Mouse (Mus musculus): ENCODE measurements around the gene Atp6v0a1. TPM values are rescaled to one million over a fixed set of nuclear protein-coding genes. Genes with fewer than 3 reads are reported as not detected.
A peak's percentile ranks its signal among the peaks of the same experiment; 100 is the strongest.

Atp6v0a1 gene
- polyA plus RNA-seq, 1 experiment: 26.7 TPM

- H3K4me3 ChIP-seq (ENCODE audit: insufficient read depth, low read depth, low read length): no peak overlapping the region
- no peak overlapping the region for H3K27ac ChIP-seq (replicated peaks; ENCODE audit: low read depth, low read length)
- peaks cover 12% of the 10 kb centered on the region for H3K4me1 ChIP-seq (ENCODE audit: control insufficient read depth, insufficient read depth, insufficient read length, low read length)
These were observed 44.7 kb downstream of the Atp6v0a1 start for GRCm38 (mm10) chr11:101053974-101054373.

GRCm38 (mm10) chr11:101055418-101055817, 46.2 kb downstream of the Atp6v0a1 start:
- no peak overlapping the region for H3K4me3 ChIP-seq (ENCODE audit: insufficient read depth, low read depth, low read length)
- peaks cover 24% of the 10 kb centered on the region for H3K4me1 ChIP-seq (ENCODE audit: control insufficient read depth, insufficient read depth, insufficient read length, low read length)
- no peak overlapping the region for H3K27ac ChIP-seq (replicated peaks; ENCODE audit: low read depth, low read length)

- H3K4me1 ChIP-seq (ENCODE audit: control insufficient read depth, insufficient read depth, insufficient read length, low read length): peaks cover 34% of the 10 kb centered on the region
- H3K4me3 ChIP-seq (ENCODE audit: insufficient read depth, low read depth, low read length): no peak overlapping the region
- H3K27ac ChIP-seq (replicated peaks; ENCODE audit: low read depth, low read length): 0 out of 2 replicates have a peak overlapping the region, but pooled peaks have one; percentile 4
These were observed 47.6 kb downstream of the Atp6v0a1 start for GRCm38 (mm10) chr11:101056885-101057284.

- Histone ChIP-seq H3K4me3 (ENCODE audit: insufficient read depth, low read depth, low read length) (no peak overlapping the region), H3K27ac (replicated peaks; ENCODE audit: low read depth, low read length) (peak overlapping the region; percentile 100), H3K4me1 (ENCODE audit: control insufficient read depth, insufficient read depth, insufficient read length, low read length) (peaks cover 38% of the 10 kb centered on the region)
These were observed 48.6 kb downstream of the Atp6v0a1 start for GRCm38 (mm10) chr11:101057860-101058259.

GRCm38 (mm10) chr11:101058726-101059125, 49.5 kb downstream of the Atp6v0a1 start:
- peaks cover 43% of the 10 kb centered on the region for H3K4me1 ChIP-seq (ENCODE audit: control insufficient read depth, insufficient read depth, insufficient read length, low read length)
- peak overlapping the region; percentile 100 for H3K27ac ChIP-seq (replicated peaks; ENCODE audit: low read depth, low read length)
- no peak overlapping the region for H3K4me3 ChIP-seq (ENCODE audit: insufficient read depth, low read depth, low read length)

GRCm38 (mm10) chr11:101059473-101059872, 50.2 kb downstream of the Atp6v0a1 start:
- Histone ChIP-seq H3K27ac (replicated peaks; ENCODE audit: low read depth, low read length) (peak overlapping the region; percentile 100), H3K4me3 (ENCODE audit: insufficient read depth, low read depth, low read length) (no peak overlapping the region), H3K4me1 (ENCODE audit: control insufficient read depth, insufficient read depth, insufficient read length, low read length) (peaks cover 50% of the 10 kb centered on the region)

- H3K4me1 ChIP-seq (ENCODE audit: control insufficient read depth, insufficient read depth, insufficient read length, low read length): peaks cover 53% of the 10 kb centered on the region
- peak overlapping the region; percentile 100 for H3K27ac ChIP-seq (replicated peaks; ENCODE audit: low read depth, low read length)
- no peak overlapping the region for H3K4me3 ChIP-seq (ENCODE audit: insufficient read depth, low read depth, low read length)
These were observed 50.9 kb downstream of the Atp6v0a1 start for GRCm38 (mm10) chr11:101060126-101060525.

GRCm38 (mm10) chr11:101061049-101061448, 51.8 kb downstream of the Atp6v0a1 start:
- no peak overlapping the region for H3K4me3 ChIP-seq (ENCODE audit: insufficient read depth, low read depth, low read length)
- H3K27ac ChIP-seq (replicated peaks; ENCODE audit: low read depth, low read length): peak overlapping the region; percentile 94
- H3K4me1 ChIP-seq (ENCODE audit: control insufficient read depth, insufficient read depth, insufficient read length, low read length): peaks cover 53% of the 10 kb centered on the region

- peaks cover 53% of the 10 kb centered on the region for H3K4me1 ChIP-seq (ENCODE audit: control insufficient read depth, insufficient read depth, insufficient read length, low read length)
These were observed 53.1 kb downstream of the Atp6v0a1 start for GRCm38 (mm10) chr11:101062165-101062884.

GRCm38 (mm10) chr11:101062971-101063675, 53.9 kb downstream of the Atp6v0a1 start:
- no peak overlapping the region for H3K4me3 ChIP-seq (ENCODE audit: insufficient read depth, low read depth, low read length)
- H3K4me1 ChIP-seq (ENCODE audit: control insufficient read depth, insufficient read depth, insufficient read length, low read length): peaks cover 53% of the 10 kb centered on the region
- peak overlapping the region; percentile 94 for H3K27ac ChIP-seq (replicated peaks; ENCODE audit: low read depth, low read length)

More at GRCm38 (mm10) chr11:101062165-101062884, 53.1 kb downstream of the Atp6v0a1 start:
- Histone ChIP-seq H3K27ac (replicated peaks; ENCODE audit: low read depth, low read length) (peak overlapping the region; percentile 94), H3K4me3 (ENCODE audit: insufficient read depth, low read depth, low read length) (no peak overlapping the region)

- peaks cover 48% of the 10 kb centered on the region for H3K4me1 ChIP-seq (ENCODE audit: control insufficient read depth, insufficient read depth, insufficient read length, low read length)
- H3K27ac ChIP-seq (replicated peaks; ENCODE audit: low read depth, low read length): peak overlapping the region; percentile 94
- no peak overlapping the region for H3K4me3 ChIP-seq (ENCODE audit: insufficient read depth, low read depth, low read length)
These were observed 54.5 kb downstream of the Atp6v0a1 start for GRCm38 (mm10) chr11:101063676-101064327.

GRCm38 (mm10) chr11:101064462-101064861, 55.2 kb downstream of the Atp6v0a1 start:
- H3K4me3 ChIP-seq (ENCODE audit: insufficient read depth, low read depth, low read length): no peak overlapping the region

GRCm38 (mm10) chr11:101065002-101065401, 55.8 kb downstream of the Atp6v0a1 start:
- H3K4me1 ChIP-seq (ENCODE audit: control insufficient read depth, insufficient read depth, insufficient read length, low read length): peaks cover 38% of the 10 kb centered on the region
- no peak overlapping the region for H3K4me3 ChIP-seq (ENCODE audit: insufficient read depth, low read depth, low read length)
- peak overlapping the region; percentile 94 for H3K27ac ChIP-seq (replicated peaks; ENCODE audit: low read depth, low read length)

More at GRCm38 (mm10) chr11:101064462-101064861, 55.2 kb downstream of the Atp6v0a1 start:
- Histone ChIP-seq H3K4me1 (ENCODE audit: control insufficient read depth, insufficient read depth, insufficient read length, low read length) (peaks cover 43% of the 10 kb centered on the region), H3K27ac (replicated peaks; ENCODE audit: low read depth, low read length) (peak overlapping the region; percentile 94)

- Histone ChIP-seq H3K4me1 (ENCODE audit: control insufficient read depth, insufficient read depth, insufficient read length, low read length) (peaks cover 25% of the 10 kb centered on the region), H3K4me3 (ENCODE audit: insufficient read depth, low read depth, low read length) (peak overlapping the region; percentile 24)
These were observed 57.5 kb downstream of the Atp6v0a1 start for GRCm38 (mm10) chr11:101066549-101067412.

More at GRCm38 (mm10) chr11:101066549-101067412, 57.5 kb downstream of the Atp6v0a1 start:
- peak overlapping the region; percentile 94; the same call in 1 of the 2 replicates for H3K27ac ChIP-seq (replicated peaks; ENCODE audit: low read depth, low read length)
